17 mouse cellular contexts compared by ENCODE assay signal in genomic region chr15:83774922-83775321, GRCm38 (mm10). TPM values are rescaled to one million over a fixed set of nuclear protein-coding genes. Genes with fewer than 3 reads are reported as not detected.
"Had no signal": no experiment of that assay in that cellular context is flagged by ENCODE, and none has a peak within 500 bp of the region (broad histone marks: within the 10 kb centered on the region; RNA-seq: fewer than 3 reads in every experiment).

No protein-coding gene starts in this region.

- H3K9ac ChIP-seq: liver, embryonic 15.5 days; lung, embryonic 14.5 days; midbrain, embryonic 12.5 days had no signal

- H3K4me3 ChIP-seq: layer of hippocampus, adult 2 months; limb, embryonic 10.5 days; liver, embryonic 15.5 days; megakaryocyte, embryonic 14.5 days; midbrain, embryonic 12.5 days had no signal

- H3K36me3 ChIP-seq: limb, embryonic 10.5 days; liver, embryonic 15.5 days; midbrain, embryonic 12.5 days had no signal

- ATAC-seq: midbrain, embryonic 16.5 days had no signal

- DNase-seq: kidney, postnatal 4 days; lung, embryonic 14.5 days; lung, postnatal 10 days; lung, postnatal 4 days; right cerebral cortex, adult 18-20 months; right cerebral cortex, postnatal 25 days; thymus, postnatal 4 days had no signal

- H3K4me2 ChIP-seq: liver, embryonic 11.5 days; liver, embryonic 15.5 days; lung, embryonic 14.5 days; midbrain, embryonic 12.5 days had no signal

- H3K9me3 ChIP-seq: limb, embryonic 10.5 days; liver, embryonic 15.5 days; megakaryocyte, embryonic 14.5 days; midbrain, embryonic 12.5 days had no signal

- H3K4me1 ChIP-seq: liver, embryonic 15.5 days; megakaryocyte, embryonic 14.5 days had no signal

- H3K27ac ChIP-seq: kidney, postnatal 0 days; layer of hippocampus, adult 2 months; limb, embryonic 10.5 days; liver, embryonic 15.5 days; midbrain, embryonic 12.5 days; stomach, postnatal 0 days had no signal

RNA-seq across cellular contexts. Expression of gene Mpped1, which starts 4.3 kb away (rescaled TPM):
- polyA plus RNA-seq: small intestine, adult 2 months had no signal
